Mouse (Mus musculus) embryo, embryonic 11 days (tissue): ENCODE results near the gene Gtsf2.
A peak's percentile ranks its signal among the peaks of the same experiment; 100 is the strongest.
"Not testable (repeated sequence)": the region's sequence is repeated elsewhere in the genome, so short reads cannot be mapped to it uniquely, and the experiment has no call there.

ENCODE experiments used
- DNase-seq: peaks from one replicate; pipeline ENCODE4 v3.0.0-alpha.2; 2015

Gtsf2 gene

DNA sequence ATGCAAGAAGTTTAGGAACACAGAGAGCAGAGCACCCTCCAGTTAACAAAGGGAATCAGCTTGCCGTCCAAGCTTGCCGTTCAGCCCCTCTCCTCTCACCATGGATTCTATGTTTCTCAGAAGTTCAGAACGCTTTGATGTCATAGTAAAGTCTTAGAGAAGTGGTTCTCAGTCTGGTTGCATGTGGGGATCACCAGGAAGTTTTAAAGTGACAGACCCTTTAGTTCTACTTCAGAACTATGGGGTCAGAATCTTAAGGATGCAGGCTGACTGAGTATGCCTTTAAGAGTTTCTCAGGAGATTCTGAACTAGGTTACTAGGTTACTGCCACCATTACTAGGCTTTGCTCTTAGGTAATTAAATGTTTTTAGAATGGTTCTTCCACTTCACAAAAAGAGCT lies at the start of gene Gtsf2:
TSS of gene Gtsf2 (minus strand) at position 101 of the 400 bp plus-strand sequence.
- no peak for DNase-seq

DNA sequence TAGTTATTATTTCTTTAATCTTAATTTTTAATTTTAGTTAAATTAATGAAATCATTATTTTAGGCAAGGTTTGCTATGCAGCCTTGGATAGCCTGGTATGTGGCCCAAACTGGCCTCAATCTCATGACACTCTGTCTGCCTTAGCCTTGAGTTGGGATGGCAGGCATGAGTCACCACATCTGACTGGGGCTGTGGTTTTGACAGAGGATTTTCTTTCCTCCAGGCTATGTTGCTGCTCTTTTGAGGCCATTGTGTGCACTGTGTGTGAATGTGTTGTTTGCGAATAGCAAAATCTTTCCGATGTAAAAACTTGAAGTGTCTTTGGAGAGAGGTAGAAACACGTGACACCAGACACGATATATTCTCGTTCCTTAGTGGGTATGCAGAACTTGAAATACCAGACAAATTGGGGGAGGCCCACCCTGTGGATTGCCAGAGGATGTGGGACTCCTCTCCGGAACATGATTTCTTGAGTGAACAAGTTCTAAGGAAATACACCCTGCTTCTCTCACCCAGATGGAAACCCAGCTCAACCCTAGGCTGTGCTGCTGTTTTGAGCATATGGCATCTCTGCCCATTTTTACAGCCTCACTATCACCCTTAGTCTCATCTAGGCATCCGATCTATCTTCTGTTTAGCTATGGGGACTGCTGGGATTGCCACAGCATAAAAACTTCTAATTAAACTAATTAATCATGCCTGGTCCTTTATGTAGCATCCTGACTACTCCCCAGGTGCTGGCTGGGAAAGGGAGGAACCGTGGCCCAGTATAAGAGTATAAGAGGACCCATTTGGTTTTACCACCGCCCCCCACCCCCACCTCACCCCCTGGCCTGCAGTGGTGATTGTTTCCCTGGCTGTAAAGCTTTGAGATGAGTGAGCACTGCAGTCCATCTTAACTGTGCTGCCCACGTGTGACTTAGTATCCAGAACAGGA lies 48.2 kb upstream of the Gtsf2 start:
- no peak for DNase-seq

DNA sequence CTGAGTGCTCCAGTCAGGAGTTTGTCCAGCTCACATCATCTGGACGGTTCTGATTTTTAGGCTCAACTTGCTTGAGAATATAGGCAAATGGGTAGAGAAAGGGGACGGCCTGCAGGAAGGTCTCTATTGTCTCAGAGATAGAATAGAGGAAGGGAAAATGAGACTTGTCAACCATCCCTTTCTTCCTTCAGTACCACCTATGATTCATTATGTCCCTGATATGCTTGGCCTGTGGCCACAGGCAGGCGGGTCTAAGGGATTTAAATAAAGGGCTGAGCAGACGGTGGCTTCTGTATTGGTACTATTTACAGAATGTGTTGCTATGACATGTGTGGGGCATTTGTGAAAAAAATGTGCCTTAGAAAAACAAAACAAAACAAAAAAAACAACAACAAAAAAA lies 40.1 kb upstream of the Gtsf2 start:
- no peak for DNase-seq

DNA sequence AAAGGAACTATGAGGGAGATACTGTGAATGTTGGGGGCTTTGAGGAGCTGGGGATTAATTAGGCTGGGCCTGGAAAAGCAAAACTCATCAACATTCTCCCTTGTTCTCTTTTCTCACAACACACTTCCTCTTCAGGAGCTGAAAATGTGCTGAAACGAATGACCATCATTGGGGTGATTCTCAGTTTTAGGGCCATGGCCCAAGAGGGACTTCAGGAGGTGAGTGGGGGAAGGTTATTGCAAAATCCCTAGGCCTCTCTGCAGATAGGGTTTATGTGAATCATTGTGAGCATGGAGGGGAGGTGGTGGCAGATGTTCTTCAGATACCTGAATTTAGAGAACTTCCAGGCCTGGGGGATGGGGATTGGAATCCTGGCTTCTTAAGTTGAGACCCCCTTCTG lies 38.4 kb upstream of the Gtsf2 start:
- no peak for DNase-seq

DNA sequence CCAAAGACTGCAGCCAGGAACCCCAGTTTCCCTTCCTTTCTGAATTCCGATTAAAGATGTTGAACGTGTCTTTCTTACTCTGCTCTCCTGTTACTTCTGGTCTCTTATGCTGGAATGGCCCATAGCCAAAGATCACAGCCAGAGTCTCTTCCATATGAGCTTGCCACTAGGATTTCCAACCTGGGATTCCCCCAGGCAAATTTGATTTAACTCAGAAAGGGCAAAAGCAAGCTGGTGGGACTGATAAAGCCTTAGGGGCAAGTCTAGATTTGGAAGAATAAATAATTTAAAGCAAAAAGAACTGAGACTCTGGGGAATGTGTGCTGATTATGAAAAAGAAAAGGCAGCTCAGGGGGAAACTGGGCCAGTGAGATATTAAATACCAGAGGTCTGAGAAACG lies 36.8 kb upstream of the Gtsf2 start:
- no peak for DNase-seq

DNA sequence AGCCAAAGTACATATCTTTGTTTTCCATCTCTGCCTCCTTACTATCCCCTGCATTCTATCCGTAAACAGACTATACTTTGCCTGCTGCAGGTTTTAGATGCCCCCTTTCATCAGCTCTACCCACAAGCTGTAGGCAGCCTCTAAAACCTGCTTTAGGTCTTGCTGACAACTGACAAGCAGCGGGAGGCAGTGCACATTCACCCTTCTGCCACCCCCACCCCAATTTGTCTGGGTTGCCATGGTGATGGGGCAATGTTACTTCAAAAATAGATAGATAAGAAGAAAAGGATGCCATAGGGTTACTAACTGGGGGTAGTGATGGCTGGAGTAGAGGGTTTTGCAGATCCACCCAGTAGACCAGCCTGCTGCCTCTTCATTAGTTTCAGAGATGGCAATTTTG lies 36.2 kb upstream of the Gtsf2 start:
- DNase-seq, result no peak

DNA sequence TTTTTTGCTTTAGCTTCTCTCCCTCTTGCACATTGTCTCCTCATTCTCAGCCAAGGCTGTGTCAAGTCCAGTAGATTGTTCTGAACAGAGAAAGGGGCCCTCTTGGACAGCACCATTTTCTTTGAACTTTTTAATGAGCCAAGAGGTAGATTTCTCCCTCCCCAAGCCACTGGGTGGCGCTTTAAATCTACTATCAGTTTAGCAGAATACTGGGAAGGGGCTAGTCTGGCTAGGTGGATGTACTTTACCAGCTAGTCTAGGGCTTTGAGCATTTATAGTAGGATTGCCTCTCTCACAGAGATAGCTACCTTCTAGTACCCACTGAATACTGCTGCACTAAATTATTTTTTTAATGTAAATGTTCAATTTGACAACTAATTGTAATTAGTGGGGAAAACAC lies 34.2 kb upstream of the Gtsf2 start:
- DNase-seq, result peak; percentile 86

DNA sequence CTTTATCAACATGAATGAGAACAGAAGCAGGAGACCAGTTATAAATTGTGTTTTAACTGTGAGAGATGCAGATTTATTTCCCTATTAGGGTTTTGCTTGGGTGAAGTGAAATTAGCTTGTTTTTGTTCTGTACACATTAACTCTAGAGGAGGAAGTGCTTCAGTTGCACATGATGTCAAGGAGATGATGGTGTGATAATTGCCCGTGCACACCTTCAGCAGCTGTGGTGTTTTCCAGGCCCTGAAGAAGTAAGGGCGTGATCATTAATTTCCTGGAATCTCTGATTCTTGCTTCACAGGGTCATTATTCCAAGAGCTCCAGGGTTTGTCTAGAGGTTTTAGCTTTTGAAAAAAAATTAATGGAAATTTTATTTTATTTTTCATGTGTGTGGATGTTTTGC lies 31.9 kb upstream of the Gtsf2 start:
- DNase-seq, result no peak

DNA sequence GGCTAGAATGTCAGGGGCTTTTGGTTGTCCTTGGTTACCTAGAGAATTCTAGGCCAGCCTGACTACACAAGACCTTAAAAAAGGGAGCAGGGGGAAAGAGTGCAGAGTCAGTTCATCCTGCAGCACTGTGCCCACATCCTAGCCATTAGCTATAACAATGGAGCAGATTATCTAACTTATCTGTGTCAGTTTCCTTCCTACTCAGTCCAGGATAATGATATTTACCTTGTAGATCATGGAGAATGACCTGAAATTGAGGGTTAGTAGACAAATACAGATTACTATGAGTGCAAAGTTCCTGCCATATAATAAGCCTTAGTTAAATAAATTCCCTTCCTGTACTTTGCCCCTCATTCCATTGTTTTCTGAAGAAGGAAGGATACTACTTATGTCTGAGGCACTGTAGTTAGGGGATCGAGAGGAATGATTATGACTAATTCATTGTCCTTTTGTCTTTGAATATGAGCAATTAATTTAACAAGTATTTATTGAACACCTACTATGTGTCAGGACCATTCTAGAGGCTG lies 30.9 kb upstream of the Gtsf2 start:
- DNase-seq, result no peak

DNA sequence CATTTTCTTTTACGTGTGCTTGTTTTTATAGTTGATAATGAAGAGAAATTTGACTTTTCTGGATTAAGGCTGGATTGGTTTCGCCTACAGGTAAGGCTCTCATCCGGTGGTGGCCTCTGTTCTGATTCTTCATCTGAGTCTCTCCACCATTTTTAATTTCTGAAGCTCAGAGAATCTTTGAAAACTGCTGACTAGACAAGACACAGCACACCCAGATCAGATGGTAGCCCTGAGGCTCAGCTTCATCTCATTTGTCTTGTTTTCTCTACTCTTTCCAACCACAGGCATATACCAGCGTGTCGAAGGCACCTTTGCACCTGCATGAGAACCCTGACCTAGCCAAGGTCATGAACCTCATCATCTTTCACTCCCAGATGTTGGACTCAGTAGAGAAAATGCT lies 25.5 kb upstream of the Gtsf2 start:
- no peak for DNase-seq

DNA sequence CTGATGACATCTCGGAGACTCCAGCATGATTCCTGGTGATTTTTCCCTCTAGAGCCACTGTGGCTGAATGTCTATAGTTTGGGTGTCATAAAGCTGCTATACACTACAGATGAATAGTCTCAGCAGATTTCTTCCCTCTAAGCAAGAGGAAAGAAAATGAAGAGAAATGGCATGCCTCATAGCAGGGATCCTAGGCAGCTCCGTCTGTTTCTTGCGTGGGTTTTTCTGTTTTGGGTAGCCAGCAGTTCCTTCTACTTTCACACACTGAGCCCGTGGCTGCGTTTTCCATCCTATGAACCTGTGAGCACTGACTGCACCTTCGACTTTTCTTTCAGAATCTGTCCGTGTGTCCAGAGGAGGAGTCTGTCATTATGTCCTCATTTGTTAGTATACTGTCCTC lies 24.9 kb upstream of the Gtsf2 start:
- DNase-seq, result no peak

DNA sequence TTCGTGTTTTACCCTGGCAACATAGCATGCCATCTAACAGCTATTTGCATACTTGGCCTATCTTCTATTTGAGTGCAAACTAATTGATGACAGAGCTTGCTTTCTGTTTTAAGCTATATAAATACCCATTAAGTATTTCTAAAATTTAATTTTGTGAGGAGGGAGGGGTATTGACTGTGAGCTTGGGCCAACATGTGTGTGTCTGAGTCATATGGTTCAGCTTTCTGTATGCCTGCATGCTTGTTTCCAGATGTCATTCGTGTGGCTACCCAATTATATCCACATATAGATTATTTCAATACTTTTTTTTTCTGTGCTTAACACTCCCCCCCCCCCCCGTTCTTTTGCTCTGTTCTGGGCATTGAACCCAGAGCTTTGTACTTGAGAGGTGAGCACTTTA lies 24.0 kb upstream of the Gtsf2 start:
- no peak for DNase-seq

DNA sequence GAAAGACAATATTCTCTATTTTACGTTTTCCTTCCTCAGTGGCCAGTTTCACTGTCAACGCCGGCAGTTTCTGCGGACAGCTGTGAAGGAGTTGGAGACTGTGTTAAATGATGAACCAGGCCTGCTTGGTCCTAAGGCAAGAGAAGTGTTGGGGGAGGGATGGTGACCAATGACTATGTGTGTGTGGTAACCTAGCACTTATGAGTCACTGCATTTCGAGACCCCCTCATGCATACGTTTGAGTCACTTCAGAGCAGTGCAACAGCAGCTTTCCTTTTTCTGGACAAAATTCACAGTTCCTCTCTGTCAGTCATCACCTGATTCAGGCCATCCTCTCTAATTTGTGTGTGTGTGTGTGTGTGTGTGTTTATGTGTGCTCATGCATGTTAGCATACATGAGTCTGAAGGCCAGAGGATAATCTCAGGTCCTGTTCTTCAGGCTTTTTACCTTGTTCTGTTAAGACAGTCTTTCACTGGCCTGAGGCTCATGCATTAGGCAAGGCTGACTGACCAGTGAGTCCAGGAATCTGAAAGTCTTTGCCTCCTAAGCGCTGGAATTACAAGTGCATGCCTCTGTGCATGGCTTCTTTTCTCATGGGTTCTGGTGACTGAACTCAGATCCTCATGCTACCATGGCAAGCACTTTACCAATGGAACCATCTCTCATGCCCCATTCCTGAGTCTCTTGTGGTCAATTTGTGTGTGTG lies 23.4 kb upstream of the Gtsf2 start:
- DNase-seq, result no peak

DNA sequence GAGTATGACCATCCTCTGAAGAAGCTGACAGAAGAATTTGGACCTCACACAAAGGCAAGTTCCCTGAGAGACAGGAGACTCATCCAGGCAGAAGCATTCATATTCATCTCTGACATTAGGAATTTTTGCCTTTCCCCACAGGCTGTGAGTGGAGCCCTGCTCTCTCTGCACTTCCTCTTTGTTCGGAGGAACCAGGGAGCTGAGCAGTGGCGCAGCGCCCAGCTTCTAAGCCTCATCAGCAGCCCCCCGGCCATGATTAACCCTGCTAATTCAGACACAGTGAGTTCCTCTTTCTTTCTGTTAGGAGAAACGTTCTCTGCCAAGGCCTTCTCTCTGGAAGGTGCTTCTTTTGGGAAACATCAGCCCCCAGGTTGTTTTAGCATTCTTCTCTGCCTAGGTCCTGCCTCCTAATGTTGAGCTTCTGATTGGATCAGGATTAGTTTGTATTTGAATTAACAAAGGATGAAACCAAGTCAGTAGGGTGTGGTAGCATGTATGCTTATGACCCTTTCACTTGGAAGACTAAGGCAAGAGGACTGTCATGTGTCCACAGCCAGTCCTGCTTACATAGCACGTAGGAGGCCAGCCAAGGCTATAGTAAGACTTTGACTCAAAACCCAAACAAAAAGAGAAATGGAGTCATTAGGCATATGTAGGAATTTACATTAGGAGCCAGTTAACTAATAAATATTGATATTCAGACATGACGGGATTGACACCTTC lies 14.4 kb upstream of the Gtsf2 start:
- DNase-seq, result no peak

DNA sequence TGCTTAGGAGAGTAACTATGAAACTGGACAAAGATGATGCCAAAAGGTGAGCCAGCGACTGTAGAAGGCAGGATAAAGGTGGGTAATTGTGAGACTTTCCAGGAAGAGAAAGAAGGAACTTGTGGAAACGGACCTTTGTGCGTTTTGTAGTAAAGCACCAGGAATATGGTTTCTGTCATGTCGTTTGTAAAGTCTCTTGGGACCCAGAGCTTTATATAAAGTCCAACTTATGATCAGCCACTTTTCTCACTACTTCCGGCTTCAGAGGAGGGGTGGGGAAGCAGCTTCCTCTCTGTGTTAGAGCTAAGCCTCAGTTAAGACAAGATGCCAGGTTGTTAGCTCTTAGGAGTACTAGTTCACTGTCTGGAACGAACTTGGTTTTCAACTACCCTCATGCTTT lies 6.2 kb upstream of the Gtsf2 start:
- DNase-seq, result no peak

DNA sequence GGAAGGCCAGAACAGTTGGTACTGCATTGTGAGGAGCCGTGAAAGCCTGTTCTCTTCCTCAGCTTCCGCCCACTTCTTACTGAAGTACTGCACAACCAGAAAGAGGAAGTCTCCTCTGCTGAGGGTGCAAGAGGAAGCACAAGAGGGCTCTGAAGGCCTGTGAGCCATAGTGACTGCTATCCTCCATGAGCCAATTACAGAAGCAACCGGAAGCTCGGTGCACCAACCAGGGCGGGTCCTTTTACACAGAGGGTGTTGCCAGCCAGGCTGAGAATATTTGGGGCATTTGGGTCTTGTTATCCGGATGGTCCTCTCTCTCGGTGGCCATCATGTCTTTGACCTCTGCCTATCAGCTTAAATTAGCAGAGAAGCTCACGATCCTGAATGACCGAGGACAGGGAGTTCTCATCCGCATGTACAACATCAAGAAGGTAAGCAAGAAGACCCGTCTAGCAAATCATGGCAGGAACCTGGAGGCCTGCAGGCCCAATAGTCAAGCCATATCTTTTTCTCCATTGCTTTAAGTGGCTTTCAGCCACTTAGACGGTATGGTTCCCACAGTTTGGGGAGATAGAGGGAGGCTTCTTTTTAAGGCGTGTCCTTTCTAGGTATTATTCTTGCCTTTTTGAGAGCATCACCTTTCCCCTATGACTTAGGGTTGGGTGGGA lies 5.4 kb upstream of the Gtsf2 start, which contains the start of gene Nckap1l:
TSS of gene Nckap1l (plus strand) at position 244 of the 668 bp plus-strand sequence.
- DNase-seq, result no peak

DNA sequence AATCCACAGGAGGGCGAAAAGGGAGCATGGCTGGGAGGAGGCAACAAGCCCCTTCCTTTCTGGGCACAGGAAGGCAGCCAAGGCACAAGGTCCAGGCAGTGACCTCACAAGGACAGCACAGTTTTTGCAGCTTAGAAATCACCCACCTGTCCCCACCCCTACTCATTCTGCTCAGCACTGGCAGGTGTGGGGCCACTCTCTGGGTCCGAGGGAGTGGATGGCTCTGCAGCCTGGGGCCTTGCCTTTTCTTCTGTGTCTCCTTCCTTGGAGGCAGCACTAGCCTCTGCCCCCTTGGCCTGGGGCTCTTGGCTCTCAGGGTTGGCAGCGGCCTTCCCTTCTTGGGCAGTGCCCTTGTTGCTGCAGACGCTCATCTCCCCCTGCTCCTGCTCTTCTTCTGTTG lies 2.3 kb downstream of the Gtsf2 start:
- not testable (repeated sequence) for DNase-seq

DNA sequence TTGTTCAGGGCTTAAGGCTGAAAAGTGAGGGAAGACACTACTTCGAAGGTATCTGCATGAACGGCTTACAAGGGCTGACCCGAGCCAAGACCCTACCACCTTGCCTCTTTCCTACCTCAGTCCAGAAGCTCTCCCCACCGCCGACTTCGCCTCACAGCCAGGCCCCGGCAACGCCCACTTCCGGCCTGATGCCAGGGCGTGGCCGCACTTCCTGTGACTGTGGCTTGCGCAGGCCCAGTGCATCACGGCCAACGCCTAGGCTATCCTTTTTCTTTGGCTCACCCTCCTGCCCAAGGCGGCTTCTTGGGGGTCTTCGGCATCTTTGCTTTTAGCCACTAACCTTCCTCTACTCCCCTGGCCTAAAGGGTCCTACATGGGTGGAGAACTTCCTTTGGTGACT lies 18.0 kb downstream of the Gtsf2 start, which contains the start of gene Gtsf1:
TSS of gene Gtsf1 (minus strand) at position 230 of the 400 bp plus-strand sequence.
- DNase-seq, result no peak

DNA sequence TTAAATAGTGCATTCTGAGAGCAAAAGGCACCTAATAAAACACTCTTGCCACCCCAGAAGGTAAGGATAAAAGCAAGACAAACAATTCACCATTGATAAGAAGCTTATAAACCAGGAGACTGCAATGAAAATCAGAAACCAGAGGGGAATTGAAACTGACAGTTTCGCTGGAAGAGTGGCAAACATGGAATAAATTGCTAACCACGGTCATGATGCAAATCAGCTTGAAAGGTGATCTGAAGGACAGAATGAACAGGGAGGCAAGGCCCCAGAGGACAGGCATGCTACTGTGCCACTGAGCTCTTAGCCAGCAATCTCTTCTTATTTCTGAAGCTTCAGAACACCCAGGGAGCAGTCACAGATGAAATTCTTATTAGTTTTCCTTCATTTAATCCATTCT lies 21.3 kb downstream of the Gtsf2 start:
- no peak for DNase-seq

DNA sequence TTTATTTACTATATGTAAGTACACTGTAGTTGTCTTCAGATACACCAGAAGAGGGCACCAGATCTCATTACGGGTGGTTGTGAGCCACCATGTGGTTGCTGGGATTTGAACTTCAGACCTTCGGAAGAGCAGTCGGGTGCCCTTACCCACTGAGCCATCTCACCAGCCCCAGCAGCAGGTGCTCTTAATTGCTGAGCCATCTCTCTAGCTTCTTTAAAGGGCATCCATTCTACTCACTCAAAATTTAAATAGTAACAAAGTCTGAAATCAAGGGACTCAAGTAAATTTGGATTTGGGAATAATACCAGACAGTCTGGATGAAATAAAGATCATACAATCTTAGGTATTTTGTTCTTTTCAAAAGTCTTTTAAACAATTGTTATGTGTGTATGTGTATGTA lies 42.7 kb downstream of the Gtsf2 start:
- not testable (repeated sequence) for DNase-seq

DNA sequence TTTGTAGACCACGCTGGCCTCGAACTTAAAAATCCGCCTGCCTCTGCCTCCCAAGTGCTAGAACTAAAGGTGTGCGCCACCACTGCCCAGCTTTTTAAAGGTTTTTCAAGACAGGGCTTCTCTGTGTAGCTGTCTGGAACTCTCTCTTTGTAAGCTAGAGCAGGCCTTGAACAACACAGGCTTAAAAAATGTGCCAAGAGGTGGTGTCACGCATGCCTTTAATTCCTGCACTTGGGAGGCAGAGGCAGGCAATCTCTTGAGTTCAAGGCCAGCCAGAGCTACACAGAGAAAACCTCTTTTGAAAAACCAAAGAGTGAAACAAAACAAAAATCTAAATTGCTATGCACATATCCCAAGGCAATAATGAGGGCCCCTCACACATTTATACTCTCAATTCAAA lies 46.9 kb downstream of the Gtsf2 start:
- no peak for DNase-seq

DNA sequence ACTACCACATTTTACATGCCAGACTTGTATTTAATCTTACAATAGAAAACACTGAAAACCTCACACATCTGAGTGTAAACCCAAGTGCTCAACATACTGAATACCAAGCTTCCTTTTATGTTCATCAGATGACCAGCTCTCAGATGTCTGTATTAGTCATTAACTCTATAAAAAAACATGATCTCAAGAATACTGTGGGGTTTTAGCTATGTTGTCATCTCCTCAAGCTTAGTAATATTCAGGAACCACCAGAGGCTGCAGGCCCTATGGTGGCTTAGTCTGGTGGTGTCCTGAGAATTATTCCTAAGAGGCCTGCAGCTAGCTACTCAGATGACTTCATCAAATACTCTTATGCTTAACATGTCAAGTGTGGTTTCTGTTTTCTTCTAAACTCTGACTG lies 54.7 kb downstream of the Gtsf2 start:
- DNase-seq, result no peak
